Mouse (Mus musculus): ENCODE results near the gene Klk4. TPM values are rescaled to one million over a fixed set of nuclear protein-coding genes. Genes with fewer than 3 reads are reported as not detected.

Gene Klk4
- polyA plus RNA-seq, 1 experiment from 2014 or later = not detected

GRCm38 (mm10) chr7:43882811-43883210 lies 1.9 kb downstream of the Klk4 start:
- Histone ChIP-seq H3K4me2 (no peak overlapping the region), H3K27me3 (ENCODE audit: insufficient read depth, low read length) (no peaks in the 10 kb centered on the region), H3K27ac (ENCODE audit: low read depth) (no peak overlapping the region), H3K4me1 (ENCODE audit: insufficient read depth) (no peaks in the 10 kb centered on the region), H3K9me3 (ENCODE audit: low read depth, low read length) (no peaks in the 10 kb centered on the region), H3K36me3 (ENCODE audit: insufficient read depth) (no peaks in the 10 kb centered on the region), H3K9ac (no peak overlapping the region), H3K4me3 (ENCODE audit: low read depth, low read length) (no peak overlapping the region)
- TF ChIP-seq CTCF (IDR thresholded peaks at IDR 0.05; ENCODE audit: low read depth) = no peak
- 26% methylated on average over 4 of the region's 4 CpGs for WGBS
- ATAC-seq (ENCODE audit: insufficient read depth) = no peak
- no peak for DNase-seq

- ATAC-seq (ENCODE audit: insufficient read depth) (no peak; the same call in 1 of the 2 replicates), DNase-seq (peak; percentile 61)
- 10% methylated on average over 14 of the region's 14 CpGs for WGBS
- Histone ChIP-seq H3K27me3 (ENCODE audit: insufficient read depth, low read length) (no peaks in the 10 kb centered on the region), H3K27ac (ENCODE audit: low read depth) (no peak overlapping the region), H3K9ac (no peak overlapping the region), H3K4me2 (0 out of 2 replicates have a peak overlapping the region, but pooled peaks have one; percentile 29), H3K36me3 (ENCODE audit: insufficient read depth) (no peaks in the 10 kb centered on the region), H3K4me1 (ENCODE audit: insufficient read depth) (no peaks in the 10 kb centered on the region), H3K9me3 (ENCODE audit: low read depth, low read length) (no peaks in the 10 kb centered on the region), H3K4me3 (ENCODE audit: low read depth, low read length) (no peak overlapping the region)
- peak; percentile 76 for TF ChIP-seq CTCF (IDR thresholded peaks at IDR 0.05; ENCODE audit: low read depth)
Observed at GRCm38 (mm10) chr7:43883547-43883946, 2.6 kb downstream of the Klk4 start.

- Histone ChIP-seq H3K9me3 (ENCODE audit: low read depth, low read length) (no peaks in the 10 kb centered on the region), H3K4me1 (ENCODE audit: insufficient read depth) (no peaks in the 10 kb centered on the region), H3K9ac (no peak overlapping the region), H3K4me2 (no peak overlapping the region), H3K27ac (ENCODE audit: low read depth) (no peak overlapping the region), H3K27me3 (ENCODE audit: insufficient read depth, low read length) (no peaks in the 10 kb centered on the region), H3K36me3 (ENCODE audit: insufficient read depth) (no peaks in the 10 kb centered on the region), H3K4me3 (ENCODE audit: low read depth, low read length) (no peak overlapping the region)
- DNase-seq = no peak
- TF ChIP-seq CTCF (IDR thresholded peaks at IDR 0.05; ENCODE audit: low read depth) = no peak
- ATAC-seq (ENCODE audit: insufficient read depth) = no peak
- 51% methylated on average over 5 of the region's 5 CpGs for WGBS
Observed at GRCm38 (mm10) chr7:43891365-43891764, 10.4 kb downstream of the Klk4 start.

- Histone ChIP-seq H3K27ac (ENCODE audit: low read depth) (no peak overlapping the region), H3K4me3 (ENCODE audit: low read depth, low read length) (no peak overlapping the region), H3K4me2 (no peak overlapping the region), H3K9me3 (ENCODE audit: low read depth, low read length) (no peaks in the 10 kb centered on the region), H3K9ac (no peak overlapping the region), H3K36me3 (ENCODE audit: insufficient read depth) (no peaks in the 10 kb centered on the region), H3K4me1 (ENCODE audit: insufficient read depth) (no peaks in the 10 kb centered on the region), H3K27me3 (ENCODE audit: insufficient read depth, low read length) (no peaks in the 10 kb centered on the region)
- WGBS = 29% methylated on average over 3 of the region's 3 CpGs
- DNase-seq (no peak), ATAC-seq (ENCODE audit: insufficient read depth) (no peak)
- TF ChIP-seq CTCF (IDR thresholded peaks at IDR 0.05; ENCODE audit: low read depth) = no peak
Observed at GRCm38 (mm10) chr7:43891788-43892187, 10.8 kb downstream of the Klk4 start.

GRCm38 (mm10) chr7:43894836-43895235 lies 13.9 kb downstream of the Klk4 start:
- Histone ChIP-seq H3K4me2 (no peak overlapping the region), H3K9ac (no peak overlapping the region), H3K36me3 (ENCODE audit: insufficient read depth) (no peaks in the 10 kb centered on the region), H3K27me3 (ENCODE audit: insufficient read depth, low read length) (no peaks in the 10 kb centered on the region), H3K4me1 (ENCODE audit: insufficient read depth) (no peaks in the 10 kb centered on the region), H3K9me3 (ENCODE audit: low read depth, low read length) (no peaks in the 10 kb centered on the region), H3K4me3 (ENCODE audit: low read depth, low read length) (no peak overlapping the region), H3K27ac (ENCODE audit: low read depth) (no peak overlapping the region)
- peak; percentile 95 for TF ChIP-seq CTCF (IDR thresholded peaks at IDR 0.05; ENCODE audit: low read depth)
- WGBS = 0% methylated on average over 1 of the region's 1 CpGs
- ATAC-seq (ENCODE audit: insufficient read depth) (peak; percentile 96), DNase-seq (peak; percentile 97)

GRCm38 (mm10) chr7:43914821-43915220 lies 33.9 kb downstream of the Klk4 start:
- Histone ChIP-seq H3K9ac (no peak overlapping the region), H3K4me3 (ENCODE audit: low read depth, low read length) (no peak overlapping the region), H3K4me2 (no peak overlapping the region), H3K4me1 (ENCODE audit: insufficient read depth) (no peaks in the 10 kb centered on the region), H3K27me3 (ENCODE audit: insufficient read depth, low read length) (no peaks in the 10 kb centered on the region), H3K27ac (ENCODE audit: low read depth) (no peak overlapping the region), H3K9me3 (ENCODE audit: low read depth, low read length) (no peaks in the 10 kb centered on the region), H3K36me3 (ENCODE audit: insufficient read depth) (no peaks in the 10 kb centered on the region)
- no peak for DNase-seq
- no peak for ATAC-seq (ENCODE audit: insufficient read depth)
- TF ChIP-seq CTCF (IDR thresholded peaks at IDR 0.05; ENCODE audit: low read depth) = no peak
- WGBS = 31% methylated on average over 9 of the region's 9 CpGs

GRCm38 (mm10) chr7:43918426-43918825 lies 37.5 kb downstream of the Klk4 start:
- DNase-seq = no peak
- H3K27ac ChIP-seq (ENCODE audit: low read depth) = no peak overlapping the region
- H3K36me3 ChIP-seq (ENCODE audit: insufficient read depth) = no peaks in the 10 kb centered on the region
- no peaks in the 10 kb centered on the region for H3K27me3 ChIP-seq (ENCODE audit: insufficient read depth, low read length)
- no peak for ATAC-seq (ENCODE audit: insufficient read depth)
- H3K4me2 ChIP-seq = no peak overlapping the region
- no peak for TF ChIP-seq CTCF (IDR thresholded peaks at IDR 0.05; ENCODE audit: low read depth)
- H3K9ac ChIP-seq = no peak overlapping the region
- H3K9me3 ChIP-seq (ENCODE audit: low read depth, low read length) = no peaks in the 10 kb centered on the region
- 68% methylated on average over 13 of the region's 13 CpGs for WGBS
- no peak overlapping the region for H3K4me3 ChIP-seq (ENCODE audit: low read depth, low read length)
- H3K4me1 ChIP-seq (ENCODE audit: insufficient read depth) = no peaks in the 10 kb centered on the region

GRCm38 (mm10) chr7:43918871-43919270 lies 37.9 kb downstream of the Klk4 start:
- H3K27me3 ChIP-seq (ENCODE audit: insufficient read depth, low read length) = no peaks in the 10 kb centered on the region
- H3K36me3 ChIP-seq (ENCODE audit: insufficient read depth) = no peaks in the 10 kb centered on the region
- 68% methylated on average over 8 of the region's 8 CpGs for WGBS
- no peak for DNase-seq
- H3K4me2 ChIP-seq = no peak overlapping the region
- H3K9ac ChIP-seq = no peak overlapping the region
- no peaks in the 10 kb centered on the region for H3K9me3 ChIP-seq (ENCODE audit: low read depth, low read length)
- ATAC-seq (ENCODE audit: insufficient read depth) = no peak
- H3K4me1 ChIP-seq (ENCODE audit: insufficient read depth) = no peaks in the 10 kb centered on the region
- TF ChIP-seq CTCF (IDR thresholded peaks at IDR 0.05; ENCODE audit: low read depth) = no peak
- H3K4me3 ChIP-seq (ENCODE audit: low read depth, low read length) = no peak overlapping the region
- no peak overlapping the region for H3K27ac ChIP-seq (ENCODE audit: low read depth)

All from lung, embryonic 14.5 days (tissue).